22 mouse cellular contexts compared by ENCODE assay signal in genomic region chr5:37774011-37774410, GRCm38 (mm10). TPM values are rescaled to one million over a fixed set of nuclear protein-coding genes. Genes with fewer than 3 reads are reported as not detected.
"Had no signal": no experiment of that assay in that cellular context is flagged by ENCODE, and none has a peak within 500 bp of the region (broad histone marks: within the 10 kb centered on the region; RNA-seq: fewer than 3 reads in every experiment).

No protein-coding gene starts in this region.

- H3K9ac ChIP-seq: liver, embryonic 15.5 days; lung, embryonic 14.5 days; midbrain, embryonic 12.5 days; neural tube, embryonic 13.5 days; neural tube, embryonic 15.5 days; stomach, embryonic 15.5 days had no signal

- H3K36me3 ChIP-seq: liver, embryonic 15.5 days; midbrain, embryonic 12.5 days; neural tube, embryonic 13.5 days; neural tube, embryonic 15.5 days; stomach, embryonic 15.5 days had no signal

- DNase-seq: lung, adult 18-20 months; lung, embryonic 14.5 days; lung, postnatal 10 days; midbrain, embryonic 14.5 days; right cerebral cortex, adult 18-20 months; right cerebral cortex, postnatal 25 days; right cerebral cortex, postnatal 4 days; thymus, adult 2 months; thymus, postnatal 25 days; thymus, postnatal 4 days had no signal

- ATAC-seq: midbrain, embryonic 16.5 days had no signal

- H3K9me3 ChIP-seq: liver, embryonic 15.5 days; neural tube, embryonic 15.5 days; stomach, embryonic 15.5 days had no signal

- H3K4me3 ChIP-seq: liver, embryonic 15.5 days; megakaryocyte, embryonic 14.5 days; midbrain, embryonic 12.5 days; myocyte; neural tube, embryonic 13.5 days; neural tube, embryonic 15.5 days; stomach, embryonic 15.5 days had no signal

- H3K4me2 ChIP-seq: liver, embryonic 15.5 days; lung, embryonic 14.5 days; midbrain, embryonic 12.5 days; neural tube, embryonic 13.5 days; neural tube, embryonic 15.5 days; stomach, embryonic 15.5 days had no signal

- H3K4me1 ChIP-seq: liver, embryonic 15.5 days; megakaryocyte, embryonic 14.5 days; stomach, embryonic 15.5 days had no signal

- H3K27ac ChIP-seq: liver, embryonic 15.5 days; macrophage; midbrain, embryonic 12.5 days; neural tube, embryonic 13.5 days; neural tube, embryonic 15.5 days; stomach, embryonic 15.5 days; stomach, postnatal 0 days had no signal

- H3K27me3 ChIP-seq: liver, embryonic 15.5 days; megakaryocyte, embryonic 14.5 days; stomach, embryonic 15.5 days had no signal

RNA-seq across cellular contexts. Expression of gene Cytl1, which starts 38.7 kb away (rescaled TPM):
- total RNA-seq: megakaryocyte progenitor cell, adult 5-6 weeks had no signal
- polyA plus RNA-seq: macrophage; midbrain, embryonic 14.5 days; myocyte had no signal

RNA-seq across cellular contexts. Expression of gene Msx1, which starts 50.4 kb away (rescaled TPM):
- total RNA-seq: megakaryocyte progenitor cell, adult 5-6 weeks had no signal
- polyA plus RNA-seq: macrophage; testis, adult 2 months had no signal

RNA-seq across cellular contexts. Expression of gene Stk32b, which starts 57.0 kb away (rescaled TPM):
- total RNA-seq: megakaryocyte progenitor cell, adult 5-6 weeks had no signal
- polyA plus RNA-seq: macrophage, myocyte had no signal
